Mouse (Mus musculus) gastrocnemius, postnatal 25 days (tissue): ENCODE data around the gene Ddx50. TPM values are rescaled to one million over a fixed set of nuclear protein-coding genes. Genes with fewer than 3 reads are reported as not detected.

Experiments used
- DNase-seq: peaks from one replicate; pipeline ENCODE4 v3.0.0; 2022
- long read RNA-seq, 2 experiments: library from polyadenylated mRNA; stranded (forward); transcript quantifications; one replicate each; pipeline ENCODE4 v2.0.0; 2021
- total RNA-seq, 2 experiments: library from RNA; stranded (reverse); gene quantifications; 1 replicate in 1 of 2; 2 replicates in 1 of 2; pipeline ENCODE4 v1.2.3; 2021

The Ddx50 gene
- total RNA-seq = 10 to 100 TPM; 39.1 to 42.2 TPM
- long read RNA-seq, experiment 1, transcript Ddx50-201 (15 exons, 2,535 nt) = major isoform, 13 of 33 reads
- long read RNA-seq, experiment 1, partial matches to known transcripts = 0 of 33 reads
- long read RNA-seq, experiment 1, other reads (novel, unspliced or antisense) = 20 of 33 reads
- long read RNA-seq, experiment 2, transcript Ddx50-201 (15 exons, 2,535 nt) = major isoform, 14 of 29 reads
- long read RNA-seq, experiment 2, partial matches to known transcripts = 0 of 29 reads
- long read RNA-seq, experiment 2, other reads (novel, unspliced or antisense) = 15 of 29 reads

DNA sequence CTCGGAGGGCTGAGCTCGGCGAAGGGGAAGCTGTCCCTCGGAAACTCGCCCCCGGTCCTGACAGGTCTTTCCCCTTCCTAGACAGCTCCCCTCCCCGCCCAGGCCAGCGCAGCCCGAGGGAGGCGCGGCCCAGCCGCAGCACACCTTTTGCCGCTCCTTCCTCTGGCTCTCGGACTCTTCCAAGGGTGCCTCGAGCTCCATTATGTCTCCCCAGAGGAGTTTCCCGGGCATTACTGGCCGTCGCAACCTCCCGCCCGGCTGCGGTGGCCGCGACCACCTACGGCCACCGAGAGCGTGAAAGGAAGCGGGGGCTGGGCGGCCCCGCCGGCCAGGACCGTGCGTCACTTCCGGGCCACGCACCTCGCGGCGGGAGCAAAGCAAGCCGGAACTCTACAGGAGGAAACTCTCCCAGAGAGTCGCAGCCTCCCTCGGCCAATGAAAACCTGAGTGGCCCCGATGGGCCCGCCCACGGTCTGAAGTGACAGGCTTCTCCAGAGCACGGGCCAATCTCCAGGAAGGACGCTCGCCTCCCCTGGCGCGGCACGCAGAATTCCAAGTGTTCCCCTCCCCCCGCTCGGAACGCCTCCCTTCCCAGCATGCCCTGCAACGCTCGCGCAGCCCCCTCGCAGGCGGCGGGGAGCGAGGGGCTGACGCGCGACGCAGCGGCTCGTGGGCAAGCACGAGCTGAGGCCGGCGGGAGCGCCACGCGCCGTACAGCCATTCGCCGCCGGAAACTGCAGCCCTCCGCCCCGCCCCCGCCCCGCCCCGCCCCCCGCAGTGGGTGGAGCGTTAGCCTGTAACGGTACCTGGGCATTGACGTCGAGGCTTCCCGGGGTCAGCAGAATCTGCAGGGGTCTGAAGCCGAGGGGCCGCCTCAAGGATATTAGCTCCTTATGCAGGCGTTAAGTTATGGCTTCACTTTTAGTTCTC lies at the start of gene Ddx50:
TSS of gene Ddx50 (minus strand) at position 338 of the 930 bp plus-strand sequence.
- DNase-seq = peak; percentile 99

DNA sequence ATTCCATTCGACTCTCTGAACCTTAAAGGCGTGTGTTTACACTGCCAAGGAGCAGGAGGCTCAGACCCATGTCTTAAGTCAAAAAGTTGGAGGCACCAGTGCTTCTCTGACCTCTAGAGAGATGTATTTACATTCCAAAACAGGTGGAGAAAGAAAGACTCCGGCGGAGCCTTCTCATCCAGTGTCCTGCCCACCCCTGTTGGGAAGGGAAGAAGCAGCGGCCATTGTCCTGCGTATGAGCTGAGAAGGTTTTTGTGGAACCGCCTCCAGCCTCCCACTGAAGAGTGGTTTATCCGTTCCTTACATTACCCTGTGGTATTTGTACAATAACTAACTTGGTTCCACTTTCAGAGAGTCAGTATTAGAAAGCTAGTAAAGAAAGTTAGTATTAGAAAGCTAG lies 41.8 kb upstream of the Ddx50 start:
- no peak for DNase-seq

DNA sequence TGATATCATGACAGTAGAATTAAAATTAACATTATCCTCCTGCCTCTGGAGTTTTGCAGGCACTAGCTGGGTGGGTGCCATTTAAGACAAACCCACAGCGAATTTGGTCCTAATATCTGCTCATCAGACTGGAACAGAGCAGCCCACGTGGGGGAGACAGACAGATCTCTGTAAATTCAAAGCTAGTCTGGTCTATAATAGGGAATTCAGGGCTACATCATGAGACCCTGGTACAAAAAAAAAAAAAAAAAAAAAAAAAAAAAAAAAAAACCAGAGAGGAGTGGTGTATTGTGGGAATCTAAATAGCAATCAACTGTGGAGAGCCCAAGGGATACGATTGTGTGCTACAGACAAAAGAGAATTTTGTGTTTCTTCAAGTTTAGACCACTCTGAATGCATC lies 41.2 kb upstream of the Ddx50 start:
- DNase-seq = no peak

DNA sequence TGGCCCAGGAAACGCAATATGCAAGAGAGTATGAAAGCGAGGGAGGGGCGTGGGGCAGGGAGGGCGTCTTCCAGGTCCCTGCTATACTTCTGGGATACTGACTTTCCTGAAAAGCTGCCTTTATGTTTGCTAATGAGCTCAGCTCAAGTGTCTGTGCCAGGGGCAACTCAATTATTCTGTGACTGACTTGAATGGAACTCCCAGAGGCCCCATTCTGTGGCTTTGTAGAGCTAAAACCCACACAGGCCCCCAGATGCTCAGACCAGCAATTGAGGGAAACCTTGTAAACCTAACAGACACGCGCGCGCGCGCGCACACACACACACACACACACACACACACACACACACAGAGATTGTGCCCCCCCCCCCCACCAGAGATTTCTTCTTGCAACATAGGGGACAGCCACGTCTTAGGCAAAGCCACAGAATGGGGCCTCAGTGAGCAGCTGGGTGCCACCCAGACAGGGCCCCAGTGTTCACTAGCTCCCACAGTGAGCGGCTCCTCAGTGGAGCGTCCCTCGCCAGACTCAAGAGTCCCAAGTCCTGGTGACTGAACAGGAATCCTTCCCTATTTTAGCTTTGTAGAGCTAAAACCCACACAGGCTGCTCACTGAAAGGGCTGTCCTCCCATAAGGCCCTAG lies 36.1 kb upstream of the Ddx50 start:
- DNase-seq = no peak

DNA sequence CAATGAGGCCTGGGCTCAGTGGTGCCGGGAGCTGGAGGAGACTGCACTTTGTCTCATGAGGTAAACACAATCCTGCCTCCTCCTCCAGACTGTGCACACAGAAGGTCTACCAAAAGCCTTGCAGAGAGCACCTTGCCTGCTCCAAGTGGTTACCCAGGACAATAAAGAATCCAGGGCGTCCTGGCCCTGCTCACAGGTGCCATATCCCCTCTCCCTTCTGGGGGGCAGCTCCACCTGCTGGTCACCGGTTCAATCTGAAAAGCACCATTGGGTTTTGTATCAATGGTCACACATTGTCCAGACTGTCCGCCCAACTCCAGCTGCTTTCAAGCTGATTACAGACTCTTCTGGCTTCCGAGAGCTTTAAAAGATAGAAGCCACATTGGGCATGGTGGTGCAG lies 32.0 kb upstream of the Ddx50 start:
- no peak for DNase-seq

DNA sequence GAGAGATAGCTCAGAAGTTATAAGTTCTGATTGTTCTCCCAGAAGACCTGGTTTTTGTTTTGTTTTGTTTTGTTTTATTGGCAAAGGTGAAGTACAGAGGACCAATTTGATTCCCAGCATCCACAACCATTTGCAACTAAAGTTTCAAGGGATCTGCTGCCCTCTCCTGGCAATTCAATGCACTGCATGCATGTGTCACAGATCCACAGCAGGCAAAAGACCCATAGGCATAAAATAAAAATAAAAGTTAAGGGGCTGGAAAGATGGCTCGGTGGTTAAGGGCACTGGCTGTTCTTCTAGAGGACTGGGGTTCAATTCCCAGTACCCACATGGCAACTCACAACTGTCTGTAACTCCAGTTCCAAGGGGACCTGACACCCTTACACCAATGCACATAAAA lies 28.8 kb upstream of the Ddx50 start:
- DNase-seq = no peak

DNA sequence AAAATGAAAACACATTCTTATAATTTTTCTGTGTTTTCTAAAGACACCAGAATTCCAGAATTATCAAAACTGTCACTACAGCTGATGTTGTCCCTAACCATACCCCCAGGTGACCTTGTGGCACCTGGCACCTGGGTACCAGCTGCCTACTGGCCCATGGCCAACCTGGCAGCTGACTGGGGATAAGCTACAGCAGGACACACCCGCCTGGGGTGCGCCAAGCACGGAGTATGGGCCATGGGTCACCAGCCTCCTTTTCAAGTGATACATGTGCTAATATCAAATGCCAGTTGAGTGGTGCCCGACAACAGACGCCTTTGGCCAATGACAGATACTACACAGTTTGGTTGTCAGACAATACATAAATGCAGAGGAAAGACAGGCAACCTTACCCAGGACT lies 26.3 kb upstream of the Ddx50 start:
- no peak for DNase-seq

DNA sequence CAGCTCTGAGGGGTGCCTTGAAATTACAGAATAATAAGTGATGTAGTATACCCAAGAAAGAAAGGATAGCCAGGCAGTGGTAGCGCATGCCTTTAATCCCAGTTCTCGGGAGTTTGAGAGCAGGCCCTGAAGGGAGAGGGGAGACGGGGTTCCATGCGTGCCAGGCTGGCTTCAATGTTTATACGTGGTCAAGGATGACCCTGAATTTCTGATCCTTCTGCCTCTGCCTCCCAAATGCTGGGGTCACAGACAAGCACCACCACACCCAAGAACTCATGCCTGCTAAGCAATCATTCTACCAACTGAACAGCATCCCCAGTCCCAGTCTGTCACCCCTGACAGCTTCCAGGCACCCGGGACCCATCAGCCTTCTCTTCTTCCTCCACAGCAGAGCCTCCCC lies 25.2 kb upstream of the Ddx50 start:
- no peak for DNase-seq

DNA sequence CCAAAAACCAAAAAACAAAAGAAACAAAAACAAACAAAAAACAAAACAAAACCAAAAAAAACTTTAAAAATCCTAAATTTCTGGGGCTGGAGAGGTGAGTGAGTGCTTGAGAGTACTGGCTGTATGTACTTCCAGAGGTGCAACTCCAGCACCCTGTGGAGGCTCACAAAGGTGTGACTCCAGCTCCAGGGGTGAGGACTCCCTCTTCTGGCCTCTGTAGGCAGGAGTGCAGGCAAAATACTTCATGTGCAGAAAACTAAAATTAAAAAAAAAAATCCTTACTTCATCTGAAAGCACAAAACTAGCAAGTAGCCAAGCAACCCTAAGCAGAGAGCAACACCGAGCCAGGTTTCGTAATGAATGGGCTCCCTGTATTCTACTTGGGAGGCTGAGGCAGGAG lies 21.3 kb upstream of the Ddx50 start:
- no peak for DNase-seq

DNA sequence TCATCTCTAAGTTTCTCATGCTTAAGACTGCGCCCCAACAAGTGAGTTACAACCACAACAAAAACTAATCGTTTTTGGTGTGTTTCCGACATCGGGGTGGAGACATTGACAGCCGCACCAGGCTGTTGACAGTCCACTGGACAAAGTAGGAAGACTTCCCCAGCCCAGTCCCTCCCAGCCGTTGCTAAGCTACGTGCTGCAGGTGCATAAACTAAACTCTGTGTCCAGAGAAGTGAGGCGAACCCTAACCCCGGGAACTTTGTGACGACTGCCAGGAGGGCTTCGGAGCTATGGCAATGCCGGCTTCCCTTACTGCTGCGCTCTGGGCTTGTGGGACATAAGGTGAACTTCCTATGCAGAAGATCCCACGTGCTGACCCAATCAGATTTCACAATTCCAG lies 18.2 kb upstream of the Ddx50 start:
- no peak for DNase-seq

DNA sequence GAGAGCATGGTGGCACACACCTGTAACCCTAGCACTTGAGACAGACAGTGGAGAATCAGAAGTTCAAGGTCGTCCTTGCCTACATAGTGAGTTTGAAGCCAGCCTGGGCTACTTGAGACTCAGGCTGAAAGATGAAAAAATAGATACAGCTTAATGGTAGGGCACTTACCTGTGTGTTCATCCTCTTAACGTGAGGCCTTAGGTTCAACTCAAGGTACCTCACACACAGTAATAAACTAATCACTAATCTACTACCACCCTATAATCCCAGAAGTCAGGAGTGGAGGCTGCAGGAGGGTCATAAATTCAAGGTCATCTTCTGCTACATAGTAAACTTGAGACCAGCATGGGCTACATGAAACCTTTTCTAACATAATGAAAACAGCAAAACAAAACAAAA lies 17.4 kb upstream of the Ddx50 start:
- DNase-seq = no peak

DNA sequence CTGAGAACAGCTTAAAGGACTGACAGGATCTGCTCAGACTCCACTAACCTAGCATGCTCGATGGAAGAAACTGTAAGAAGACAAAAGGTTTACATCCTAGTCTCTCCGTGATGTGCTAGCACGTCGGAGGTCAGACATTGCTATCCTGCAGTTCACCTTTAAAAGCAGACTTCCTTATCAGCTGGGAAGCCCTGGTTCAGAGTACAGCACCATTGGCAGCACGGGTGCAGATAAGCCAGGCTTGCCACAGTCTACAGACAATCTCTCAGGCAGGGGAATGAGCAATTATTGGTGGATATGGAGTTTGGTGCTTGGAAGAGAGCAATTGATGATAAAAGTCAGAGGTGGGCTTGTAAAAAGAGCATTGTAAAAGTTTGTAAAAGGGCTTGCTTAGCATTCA lies 17.0 kb upstream of the Ddx50 start:
- DNase-seq = no peak

DNA sequence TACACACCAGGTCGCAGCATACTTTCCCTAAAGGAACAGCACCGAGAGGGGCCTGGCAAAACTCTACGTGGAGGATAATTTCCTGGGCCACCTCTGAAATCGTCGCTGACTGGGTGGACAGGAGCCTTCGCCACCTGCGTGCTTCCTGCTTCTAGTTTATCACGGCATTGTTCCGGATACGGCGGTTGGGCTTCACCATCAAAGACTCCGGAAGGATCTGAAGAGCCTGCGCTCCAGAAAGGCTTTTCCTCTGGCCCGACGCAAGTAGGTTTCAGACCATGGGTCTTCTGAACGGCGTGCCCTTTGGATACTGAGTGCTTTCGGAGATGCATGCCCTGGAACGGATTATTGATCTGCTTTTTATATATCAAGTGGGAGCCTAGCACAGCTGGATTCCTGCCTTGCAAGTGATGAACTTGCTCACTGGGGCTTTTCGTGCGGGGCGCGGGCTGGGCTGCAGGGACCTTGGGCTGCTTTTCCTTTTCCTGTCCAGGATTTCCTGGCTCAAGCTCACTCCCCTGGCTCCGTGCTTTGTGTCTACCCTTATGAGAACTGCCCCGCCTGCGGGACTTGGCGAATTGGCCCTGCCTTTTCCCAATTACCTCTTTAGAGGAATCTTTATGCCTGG lies 14.1 kb upstream of the Ddx50 start:
- DNase-seq = peak; percentile 55

DNA sequence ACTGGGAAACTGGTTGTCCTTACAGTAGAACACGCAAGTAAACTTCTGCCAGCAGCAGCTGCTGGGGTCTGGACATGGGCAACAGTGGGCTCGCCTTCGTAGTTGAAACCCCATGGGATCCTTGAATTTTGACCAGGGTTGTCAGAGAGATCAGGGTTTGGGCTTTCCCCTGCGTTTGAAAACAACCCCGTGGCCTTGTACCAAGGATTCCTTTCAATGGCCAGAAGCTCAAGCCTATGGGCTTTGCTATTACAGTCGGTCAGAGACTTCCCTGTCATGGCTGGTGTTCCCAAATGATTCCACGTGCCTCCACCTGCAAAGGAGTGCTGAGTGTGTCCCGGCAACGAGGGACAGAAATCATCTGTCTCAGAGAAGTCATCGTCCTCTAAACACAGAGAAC lies 13.2 kb upstream of the Ddx50 start:
- no peak for DNase-seq

DNA sequence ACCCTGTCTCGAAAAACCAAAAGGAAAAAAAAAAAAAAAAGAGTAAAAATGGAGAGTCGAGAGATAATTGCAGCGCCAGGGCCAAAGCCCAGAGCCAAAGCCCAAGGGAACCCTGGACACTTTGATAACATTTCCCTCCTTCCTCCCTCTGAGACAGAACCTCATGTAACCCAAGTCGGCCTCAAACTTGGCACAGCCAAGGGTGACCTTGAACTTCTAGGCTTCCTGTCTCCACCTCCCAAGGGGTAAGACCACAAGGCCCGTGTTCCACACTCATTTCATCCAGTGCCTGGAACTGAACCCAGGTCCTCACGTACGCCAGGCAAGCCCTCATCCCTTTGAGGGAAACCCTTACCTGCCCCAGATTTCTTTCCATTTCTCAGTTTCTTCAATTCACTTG lies 5.7 kb upstream of the Ddx50 start:
- DNase-seq = no peak

DNA sequence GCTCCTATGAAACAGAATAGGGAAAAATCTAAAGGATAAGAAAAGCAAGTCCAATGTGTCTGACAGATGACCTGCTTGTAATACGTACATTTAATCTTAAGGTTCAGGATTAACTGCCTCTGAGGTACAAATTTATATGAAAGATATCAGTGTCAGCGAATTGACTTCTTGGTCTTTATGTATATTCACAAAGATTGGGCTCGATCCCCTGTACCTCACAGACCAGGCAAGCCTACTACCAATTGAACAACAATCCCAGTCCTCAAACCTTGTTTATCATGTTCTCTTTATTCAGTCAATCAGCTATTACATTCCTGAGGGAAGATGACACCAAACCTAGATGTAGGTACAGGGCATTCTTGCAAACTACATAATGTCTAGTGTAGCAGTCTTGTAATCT lies 943 bp upstream of the Ddx50 start:
- no peak for DNase-seq

DNA sequence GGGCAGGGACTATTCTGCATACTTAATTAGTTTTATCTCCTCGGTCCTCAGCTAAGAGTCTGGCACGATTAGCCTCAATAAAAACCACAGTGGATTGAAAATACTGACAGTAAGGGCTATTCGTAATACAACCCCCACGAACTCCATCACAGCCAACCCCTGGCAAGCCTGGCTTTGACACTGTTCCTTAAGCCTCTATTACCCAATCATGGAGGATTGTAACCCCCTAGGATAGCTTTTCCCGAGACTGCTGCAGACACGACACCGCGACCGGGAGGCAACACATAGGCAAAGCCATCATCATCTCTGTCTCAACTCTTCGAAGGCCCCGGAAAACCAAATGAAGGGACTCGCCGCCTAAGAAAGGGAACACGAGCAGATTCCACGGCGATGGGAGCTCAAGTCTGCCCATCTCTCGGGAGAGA lies 648 bp downstream of the Ddx50 start:
- DNase-seq = no peak

DNA sequence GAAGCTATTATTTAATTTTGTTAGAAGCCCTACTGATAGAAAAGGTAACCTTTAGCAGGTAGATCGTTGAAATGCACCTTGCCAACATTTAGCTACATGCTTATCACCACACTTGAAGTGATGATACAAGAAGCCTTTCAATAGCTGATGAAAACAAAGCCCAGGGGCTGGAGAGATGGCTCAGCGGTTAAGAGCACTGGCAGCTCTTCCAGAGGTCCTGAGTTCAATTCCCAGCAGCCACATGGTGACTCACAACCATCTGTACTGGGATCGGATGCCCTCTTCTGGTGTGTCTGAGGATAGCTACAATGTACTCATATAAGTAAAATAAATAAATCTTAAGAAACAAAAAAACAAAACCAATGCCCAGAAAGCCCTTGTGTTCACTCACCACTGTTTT lies 46.9 kb downstream of the Ddx50 start:
- DNase-seq = no peak

DNA sequence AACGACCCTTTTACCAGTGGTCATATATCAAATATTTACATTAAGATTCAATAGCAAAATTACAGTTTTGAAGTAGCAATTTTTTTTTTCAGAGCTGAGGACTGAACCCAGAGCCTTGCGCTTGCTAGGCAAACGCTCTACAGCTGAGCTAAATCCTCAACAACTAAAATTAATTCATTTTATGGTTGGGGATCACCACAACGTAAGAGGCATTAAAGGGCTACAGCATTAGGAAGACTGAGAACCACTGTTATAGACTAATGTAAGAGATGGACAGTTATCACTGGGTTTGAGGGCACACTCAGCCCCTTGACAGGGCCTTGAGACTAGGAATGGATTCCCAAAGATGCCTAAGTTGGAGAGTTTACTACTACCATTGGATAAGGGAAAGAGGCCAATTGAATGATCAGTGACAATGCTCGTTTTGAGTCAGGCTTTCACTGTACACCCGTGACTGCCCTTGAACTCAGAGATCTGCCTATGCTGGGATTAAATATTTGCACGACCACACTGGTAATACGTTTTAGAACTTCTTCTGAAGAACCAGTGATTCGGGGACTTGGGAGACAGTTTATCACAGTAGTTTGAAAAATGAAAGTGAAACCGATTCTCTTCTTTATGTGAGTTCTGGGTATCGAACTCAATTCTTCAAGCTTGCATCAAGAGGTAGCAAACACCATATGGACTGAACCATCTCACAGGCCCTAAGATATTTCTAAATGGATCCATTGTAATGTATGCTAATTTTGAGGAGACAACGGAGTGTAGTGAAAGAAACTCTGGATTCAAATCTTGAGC lies 47.6 kb downstream of the Ddx50 start:
- no peak for DNase-seq

DNA sequence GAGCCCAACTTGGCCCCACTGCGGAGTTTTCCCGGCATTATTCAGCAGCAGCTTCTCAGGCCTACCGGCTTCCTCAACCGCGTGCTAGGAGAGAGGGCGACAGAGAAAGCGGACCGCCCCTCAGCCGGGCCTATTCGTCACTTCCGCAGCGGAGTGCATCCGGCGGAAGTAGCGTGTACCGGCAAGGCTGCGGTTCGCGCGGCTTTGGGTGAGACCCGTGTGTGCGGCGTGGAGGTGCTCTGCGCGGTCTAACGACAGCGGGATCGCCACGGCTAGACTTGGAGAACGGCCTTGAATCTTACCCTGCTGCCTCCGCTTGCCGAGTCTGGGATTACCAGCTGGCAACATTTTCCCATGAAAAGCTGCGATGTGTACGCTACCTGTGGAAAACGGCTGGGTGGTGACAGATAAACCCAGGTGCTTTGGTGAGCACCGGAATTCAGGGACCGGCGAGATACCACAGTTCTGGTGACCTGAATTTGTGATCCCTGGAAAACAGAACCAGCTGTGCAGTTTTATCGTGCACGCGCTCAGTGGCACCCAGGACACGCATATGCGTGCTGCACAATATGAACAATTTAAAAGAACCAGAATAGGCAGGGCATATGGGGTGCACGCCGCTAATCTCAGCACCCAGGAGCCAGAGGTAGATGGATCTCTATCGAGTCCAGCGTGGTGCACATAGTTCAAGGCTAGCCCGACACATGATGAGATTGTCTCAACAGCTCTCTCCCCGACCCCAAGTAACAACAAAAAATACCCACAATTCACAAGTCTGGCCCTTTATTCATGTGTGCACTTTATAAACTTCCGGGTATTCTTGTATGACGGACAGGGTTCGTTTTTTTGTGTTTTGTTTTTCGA lies 48.6 kb downstream of the Ddx50 start, which contains the start of gene Ddx21:
TSS of gene Ddx21 (minus strand) at position 105 of the 864 bp plus-strand sequence.
- DNase-seq = peak; percentile 87

DNA sequence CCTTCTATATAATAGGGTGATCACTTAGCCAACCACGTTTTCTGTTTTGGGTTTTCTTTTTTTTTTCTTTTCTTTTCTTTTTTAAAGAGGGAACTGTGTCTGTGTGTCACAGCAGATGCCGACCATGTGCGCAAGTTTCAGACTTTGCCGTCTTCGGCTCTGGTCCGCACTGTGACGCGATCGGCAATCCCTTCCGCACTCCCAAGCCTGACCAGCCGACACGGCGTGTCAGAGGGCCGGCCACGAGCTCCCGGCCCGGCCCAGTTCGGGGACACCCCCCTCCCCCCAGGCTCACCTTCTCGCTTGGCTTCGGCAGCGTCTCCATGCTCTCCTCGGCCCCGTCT lies 49.2 kb downstream of the Ddx50 start:
- DNase-seq = no peak
